Mouse (Mus musculus): ENCODE measurements around the gene Il10rb. TPM values are rescaled to one million over a fixed set of nuclear protein-coding genes. Genes with fewer than 3 reads are reported as not detected.

The Il10rb gene
- polyA plus RNA-seq, 1 experiment from 2014 or later = 6.9 TPM

GRCm38 (mm10) chr16:91462644-91463043 is 56.7 kb downstream of the Il10rb start:
- H3K36me3 ChIP-seq = no peaks in the 10 kb centered on the region
- 78% methylated on average over 3 of the region's 3 CpGs for WGBS
- no peak overlapping the region for H3K4me3 ChIP-seq
- H3K27ac ChIP-seq (replicated peaks) = 0 out of 2 replicates have a peak overlapping the region, but pooled peaks have one; percentile 28
- DNase-seq (ENCODE audit: low spot score) = no peak
- no peaks in the 10 kb centered on the region for H3K27me3 ChIP-seq (ENCODE audit: low read depth, poor library complexity, severe bottlenecking)
- H3K4me1 ChIP-seq = peaks cover 33% of the 10 kb centered on the region
- no peaks in the 10 kb centered on the region for H3K9me3 ChIP-seq (replicated peaks)

DNA sequence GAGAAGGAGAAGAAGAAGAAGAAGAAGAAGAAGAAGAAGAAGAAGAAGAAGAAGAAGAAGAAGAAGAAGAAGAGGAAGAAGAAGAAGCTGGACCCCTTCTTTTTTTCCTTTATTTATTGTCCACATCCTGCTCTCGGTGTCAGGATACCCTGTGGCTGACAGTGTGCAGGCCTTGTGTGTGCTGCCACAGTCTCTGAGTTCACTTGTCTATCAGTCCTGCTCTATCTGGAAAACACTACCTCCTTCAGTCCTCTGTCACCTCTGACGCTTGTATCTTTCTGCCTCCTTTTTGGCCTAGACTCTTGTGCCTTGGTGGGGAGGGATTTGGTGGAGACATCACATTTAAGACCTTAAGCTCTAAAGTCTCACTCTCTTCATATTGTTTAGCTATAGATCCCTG is 57.4 kb downstream of the Il10rb start:
- Histone ChIP-seq H3K4me1 (peaks cover 33% of the 10 kb centered on the region), H3K27me3 (ENCODE audit: low read depth, poor library complexity, severe bottlenecking) (no peaks in the 10 kb centered on the region), H3K4me3 (no peak overlapping the region), H3K9me3 (replicated peaks) (no peaks in the 10 kb centered on the region), H3K27ac (replicated peaks) (no peak overlapping the region), H3K36me3 (peaks cover 5% of the 10 kb centered on the region)
- DNase-seq (ENCODE audit: low spot score) = no peak
- WGBS = 90% methylated on average over 2 of the region's 2 CpGs

DNA sequence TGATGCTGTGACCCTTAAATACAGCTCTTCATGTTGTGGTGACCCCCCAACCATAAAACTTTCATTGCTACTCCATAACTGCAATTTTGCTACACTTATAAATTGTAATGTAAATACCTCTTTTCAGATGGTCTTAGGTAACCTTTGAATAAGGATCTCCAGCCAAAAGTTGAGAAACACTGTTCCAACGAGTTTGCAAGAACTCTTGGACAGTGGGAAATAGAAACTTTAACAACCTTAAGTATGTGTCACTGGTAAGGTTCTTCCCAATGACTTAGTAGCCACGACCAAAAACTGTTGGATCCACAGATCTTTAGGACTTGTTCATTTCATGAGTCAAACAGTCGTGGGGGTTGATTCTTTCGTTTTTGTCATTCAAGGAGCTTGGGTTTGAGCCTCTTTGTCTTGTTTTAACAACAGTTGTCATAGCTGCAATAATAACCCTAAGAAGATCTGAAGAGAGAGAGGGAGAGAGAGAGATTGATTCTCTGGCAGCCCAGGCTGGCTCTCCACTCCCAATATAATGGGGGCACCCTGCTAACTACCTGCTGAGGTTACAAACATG is 58.0 kb downstream of the Il10rb start:
- Histone ChIP-seq H3K27me3 (ENCODE audit: low read depth, poor library complexity, severe bottlenecking) (no peaks in the 10 kb centered on the region), H3K27ac (replicated peaks) (peak overlapping the region; percentile 81), H3K9me3 (replicated peaks) (no peaks in the 10 kb centered on the region), H3K36me3 (peaks cover 9% of the 10 kb centered on the region), H3K4me1 (peaks cover 33% of the 10 kb centered on the region), H3K4me3 (peak overlapping the region; percentile 78)
- 84% methylated on average over 4 of the region's 4 CpGs for WGBS
- DNase-seq (ENCODE audit: low spot score) = no peak

- peaks cover 33% of the 10 kb centered on the region for H3K4me1 ChIP-seq
- WGBS = 2% methylated on average over 44 of the region's 44 CpGs
- DNase-seq (ENCODE audit: low spot score) = peak; percentile 96
- H3K4me3 ChIP-seq = peak overlapping the region; percentile 78
- H3K9me3 ChIP-seq (replicated peaks) = no peaks in the 10 kb centered on the region
- no peaks in the 10 kb centered on the region for H3K27me3 ChIP-seq (ENCODE audit: low read depth, poor library complexity, severe bottlenecking)
- peaks cover 9% of the 10 kb centered on the region for H3K36me3 ChIP-seq
- peak overlapping the region; percentile 81 for H3K27ac ChIP-seq (replicated peaks)
These were observed 58.9 kb downstream of the Il10rb start for GRCm38 (mm10) chr16:91464594-91465504.

GRCm38 (mm10) chr16:91465505-91466240 is 59.7 kb downstream of the Il10rb start:
- no peaks in the 10 kb centered on the region for H3K9me3 ChIP-seq (replicated peaks)
- DNase-seq (ENCODE audit: low spot score) = no peak
- H3K36me3 ChIP-seq = peaks cover 9% of the 10 kb centered on the region
- no peaks in the 10 kb centered on the region for H3K27me3 ChIP-seq (ENCODE audit: low read depth, poor library complexity, severe bottlenecking)
- 59% methylated on average over 13 of the region's 13 CpGs for WGBS
- peaks cover 33% of the 10 kb centered on the region for H3K4me1 ChIP-seq
- H3K4me3 ChIP-seq = peak overlapping the region; percentile 78
- H3K27ac ChIP-seq (replicated peaks) = peak overlapping the region; percentile 81

GRCm38 (mm10) chr16:91466566-91466965 is 60.6 kb downstream of the Il10rb start:
- 59% methylated on average over 6 of the region's 6 CpGs for WGBS
- DNase-seq (ENCODE audit: low spot score) = peak; percentile 43
- no peaks in the 10 kb centered on the region for H3K9me3 ChIP-seq (replicated peaks)
- peaks cover 33% of the 10 kb centered on the region for H3K4me1 ChIP-seq
- peaks cover 9% of the 10 kb centered on the region for H3K36me3 ChIP-seq
- no peak overlapping the region for H3K4me3 ChIP-seq
- H3K27me3 ChIP-seq (ENCODE audit: low read depth, poor library complexity, severe bottlenecking) = no peaks in the 10 kb centered on the region
- H3K27ac ChIP-seq (replicated peaks) = no peak overlapping the region

DNA sequence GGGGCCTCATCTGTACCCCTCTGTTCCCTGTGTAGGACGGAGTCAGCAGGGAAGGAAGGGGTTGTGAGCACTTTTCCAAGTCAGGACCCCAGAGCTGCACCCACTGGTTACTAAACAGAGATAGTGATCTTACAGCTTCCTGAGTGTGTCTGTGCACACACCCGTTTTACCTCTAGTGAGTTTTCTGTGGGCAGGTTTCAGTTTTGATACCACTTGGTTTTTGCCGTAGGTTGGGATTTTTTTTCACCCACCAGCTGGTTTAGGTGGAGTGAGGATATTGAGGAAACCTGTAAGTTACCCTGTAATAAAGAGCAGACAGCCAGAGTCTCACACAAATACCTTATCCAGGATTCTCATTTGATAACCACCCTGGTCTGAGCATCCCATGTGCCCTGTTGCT is 64.5 kb downstream of the Il10rb start:
- 81% methylated on average over 3 of the region's 3 CpGs for WGBS
- Histone ChIP-seq H3K27me3 (ENCODE audit: low read depth, poor library complexity, severe bottlenecking) (no peaks in the 10 kb centered on the region), H3K9me3 (replicated peaks) (no peaks in the 10 kb centered on the region), H3K4me1 (peaks cover 14% of the 10 kb centered on the region), H3K36me3 (peaks cover 9% of the 10 kb centered on the region), H3K27ac (replicated peaks) (no peak overlapping the region), H3K4me3 (no peak overlapping the region)
- DNase-seq (ENCODE audit: low spot score) = no peak

- Histone ChIP-seq H3K4me1 (peaks cover 4% of the 10 kb centered on the region), H3K9me3 (replicated peaks) (no peaks in the 10 kb centered on the region), H3K36me3 (peaks cover 9% of the 10 kb centered on the region), H3K27me3 (ENCODE audit: low read depth, poor library complexity, severe bottlenecking) (no peaks in the 10 kb centered on the region), H3K4me3 (no peak overlapping the region), H3K27ac (replicated peaks) (no peak overlapping the region)
- no peak for DNase-seq (ENCODE audit: low spot score)
- 87% methylated on average over 6 of the region's 6 CpGs for WGBS
These were observed 65.5 kb downstream of the Il10rb start for GRCm38 (mm10) chr16:91471481-91471880.

Other genes starting within 250 kb of the Il10rb start
- 7.4 and 7.6 TPM in 2 replicates for gene Olig2, start 180.7 kb upstream of the Il10rb start, polyA plus RNA-seq (2016; fragmentation: Nextera tagmentation; extraction: Ambion mirVana)
- gene Olig1, start 136.4 kb upstream of the Il10rb start, polyA plus RNA-seq (2016; fragmentation: Nextera tagmentation; extraction: Ambion mirVana) = 8.8 and 9.7 TPM in 2 replicates
- gene Ifnar2, start 33.4 kb upstream of the Il10rb start, polyA plus RNA-seq (2016; fragmentation: Nextera tagmentation; extraction: Ambion mirVana) = 26.0 and 27.9 TPM in 2 replicates
- gene Gm21970, start 14.4 kb upstream of the Il10rb start, polyA plus RNA-seq (2016; fragmentation: Nextera tagmentation; extraction: Ambion mirVana) = not detected in 2 replicates
- 52.0 and 55.8 TPM in 2 replicates for gene Ifnar1, start 79.1 kb downstream of the Il10rb start, polyA plus RNA-seq (2016; fragmentation: Nextera tagmentation; extraction: Ambion mirVana)
- gene Ifngr2, start 140.9 kb downstream of the Il10rb start, polyA plus RNA-seq (2016; fragmentation: Nextera tagmentation; extraction: Ambion mirVana) = 23.8 and 34.5 TPM in 2 replicates
- 41.4 and 43.3 TPM in 2 replicates for gene Tmem50b, start 191.6 kb downstream of the Il10rb start, polyA plus RNA-seq (2016; fragmentation: Nextera tagmentation; extraction: Ambion mirVana)
- gene Dnajc28, start 212.9 kb downstream of the Il10rb start, polyA plus RNA-seq (2016; fragmentation: Nextera tagmentation; extraction: Ambion mirVana) = 4.0 and 4.9 TPM in 2 replicates
- gene Gart, start 240.8 kb downstream of the Il10rb start, polyA plus RNA-seq (2016; fragmentation: Nextera tagmentation; extraction: Ambion mirVana) = 145 and 162 TPM in 2 replicates
- 109 and 119 TPM in 2 replicates for gene Son, start 241.3 kb downstream of the Il10rb start, polyA plus RNA-seq (2016; fragmentation: Nextera tagmentation; extraction: Ambion mirVana)

All from midbrain, embryonic 10.5 days (tissue).